Mouse (Mus musculus) neural tube, embryonic 15.5 days (tissue): ENCODE measurements around the gene Robo1. TPM values are rescaled to one million over a fixed set of nuclear protein-coding genes. Genes with fewer than 3 reads are reported as not detected.
A peak's percentile ranks its signal among the peaks of the same experiment; 100 is the strongest.

Experiments used
- ATAC-seq: fragments of 200-750 bp; cut with Nextera tagmentation; 2 replicates; pipeline ENCODE4 v1.8.0; 2017; ENCODE audit warnings: mild to moderate bottlenecking, moderate TSS enrichment, moderate library complexity; ENCODE audit not compliant: low FRiP score
- H3K27ac ChIP-seq: fragments of 300-500 bp; sonication (generic); replicated peaks from 2 replicates; pipeline ENCODE4 v1.5.1; 2015; ENCODE audit warnings: mild to moderate bottlenecking, inconsistent platforms
- H3K27me3 ChIP-seq: fragments of 300-500 bp; sonication (generic); replicated peaks from 2 replicates; pipeline ENCODE4 v1.6.1; 2015; ENCODE audit warnings: inconsistent platforms
- H3K36me3 ChIP-seq: fragments of 300-500 bp; sonication (generic); 2 replicates; pipeline ENCODE4 v1.6.1; 2015; ENCODE audit warnings: inconsistent platforms
- H3K4me1 ChIP-seq: fragments of 300-500 bp; sonication (generic); 2 replicates; pipeline ENCODE4 v1.6.1; 2015; ENCODE audit warnings: inconsistent platforms
- H3K4me2 ChIP-seq: fragments of 300-500 bp; sonication (generic); 2 replicates; pipeline ENCODE4 v1.6.1; 2015; ENCODE audit warnings: inconsistent platforms, mild to moderate bottlenecking, moderate library complexity
- H3K4me3 ChIP-seq: fragments of 300-500 bp; sonication (generic); replicated peaks from 2 replicates; pipeline ENCODE4 v1.5.1; 2015; ENCODE audit warnings: mild to moderate bottlenecking, inconsistent platforms
- H3K9ac ChIP-seq: fragments of 300-500 bp; sonication (generic); replicated peaks from 2 replicates; pipeline ENCODE4 v1.6.1; 2015; ENCODE audit warnings: mild to moderate bottlenecking, inconsistent platforms
- H3K9me3 ChIP-seq: fragments of 300-500 bp; sonication (generic); replicated peaks from 2 replicates; pipeline ENCODE4 v1.6.1; 2016; ENCODE audit warnings: inconsistent platforms
- WGBS: fragments of 180-500 bp; shearing (Covaris S2); methylation state at CpG from one replicate; pipeline ENCODE4 v1.1.7; 2015; ENCODE audit warnings: mixed read lengths; 5-methylcytosine and 5-hydroxymethylcytosine counted together
- polyA plus RNA-seq: library from polyadenylated mRNA; unstranded; fragments of >200 nt; fragmentation: Nextera tagmentation; extraction: Ambion mirVana; gene quantifications from 2 replicates; pipeline ENCODE4 v1.2.1, GENCODE M21; 2015

Gene Robo1
- polyA plus RNA-seq, 1 experiment from 2014 or later, result 33.2 TPM

- ATAC-seq, result no peak
- H3K36me3 ChIP-seq, result no peaks in the 10 kb centered on the region
- no peak overlapping the region for H3K4me3 ChIP-seq
- WGBS, result 75% methylated on average over 4 of the region's 4 CpGs
- H3K4me1 ChIP-seq, result peaks cover 8% of the 10 kb centered on the region; the same call in 1 of the 2 replicates
- no peak overlapping the region for H3K4me2 ChIP-seq
- H3K27ac ChIP-seq, result no peak overlapping the region
- H3K9ac ChIP-seq, result no peak overlapping the region
- H3K9me3 ChIP-seq, result no peaks in the 10 kb centered on the region
- H3K27me3 ChIP-seq, result no peaks in the 10 kb centered on the region
Measured at GRCm38 (mm10) chr16:72719063-72719462, 411.0 kb downstream of the Robo1 start.

GRCm38 (mm10) chr16:72720979-72721378 lies 412.9 kb downstream of the Robo1 start:
- Histone ChIP-seq H3K4me1 (peaks cover 8% of the 10 kb centered on the region; the same call in 1 of the 2 replicates), H3K9ac (no peak overlapping the region), H3K27ac (no peak overlapping the region), H3K9me3 (no peaks in the 10 kb centered on the region), H3K27me3 (no peaks in the 10 kb centered on the region), H3K36me3 (no peaks in the 10 kb centered on the region), H3K4me3 (no peak overlapping the region), H3K4me2 (no peak overlapping the region)
- no peak for ATAC-seq
- 90% methylated on average over 4 of the region's 4 CpGs for WGBS

- Histone ChIP-seq H3K9me3 (no peaks in the 10 kb centered on the region), H3K4me2 (no peak overlapping the region), H3K4me3 (no peak overlapping the region), H3K27ac (no peak overlapping the region), H3K4me1 (peaks cover 8% of the 10 kb centered on the region; the same call in 1 of the 2 replicates), H3K9ac (no peak overlapping the region), H3K27me3 (no peaks in the 10 kb centered on the region), H3K36me3 (no peaks in the 10 kb centered on the region)
- ATAC-seq, result no peak
- 71% methylated on average over 14 of the region's 14 CpGs for WGBS
Measured at GRCm38 (mm10) chr16:72721713-72722481, 413.8 kb downstream of the Robo1 start.

- Histone ChIP-seq H3K9me3 (no peaks in the 10 kb centered on the region), H3K9ac (no peak overlapping the region), H3K27me3 (no peaks in the 10 kb centered on the region), H3K4me1 (peaks cover 10% of the 10 kb centered on the region), H3K4me2 (no peak overlapping the region), H3K4me3 (no peak overlapping the region), H3K36me3 (no peaks in the 10 kb centered on the region), H3K27ac (no peak overlapping the region)
- ATAC-seq, result no peak
- WGBS, result 84% methylated on average over 5 of the region's 5 CpGs
Measured at GRCm38 (mm10) chr16:72734234-72734633, 426.1 kb downstream of the Robo1 start.

- H3K36me3 ChIP-seq, result no peaks in the 10 kb centered on the region
- no peaks in the 10 kb centered on the region for H3K27me3 ChIP-seq
- no peak overlapping the region for H3K4me3 ChIP-seq
- no peak for ATAC-seq
- no peaks in the 10 kb centered on the region for H3K9me3 ChIP-seq
- H3K4me2 ChIP-seq, result no peak overlapping the region
- 52% methylated on average over 11 of the region's 11 CpGs for WGBS
- H3K4me1 ChIP-seq, result peaks cover 12% of the 10 kb centered on the region
- H3K27ac ChIP-seq, result no peak overlapping the region
- H3K9ac ChIP-seq, result no peak overlapping the region
Measured at GRCm38 (mm10) chr16:72735175-72735574, 427.1 kb downstream of the Robo1 start.

- H3K27ac ChIP-seq, result no peak overlapping the region
- no peaks in the 10 kb centered on the region for H3K36me3 ChIP-seq
- no peaks in the 10 kb centered on the region for H3K9me3 ChIP-seq
- no peaks in the 10 kb centered on the region for H3K27me3 ChIP-seq
- H3K4me2 ChIP-seq, result no peak overlapping the region
- H3K9ac ChIP-seq, result no peak overlapping the region
- no peak for ATAC-seq
- H3K4me3 ChIP-seq, result no peak overlapping the region
- H3K4me1 ChIP-seq, result peaks cover 14% of the 10 kb centered on the region
- WGBS, result 82% methylated on average over 3 of the region's 3 CpGs
Measured at GRCm38 (mm10) chr16:72735588-72735987, 427.5 kb downstream of the Robo1 start.

GRCm38 (mm10) chr16:72737154-72737553 lies 429.0 kb downstream of the Robo1 start:
- H3K9ac ChIP-seq, result no peak overlapping the region
- H3K4me2 ChIP-seq, result no peak overlapping the region
- H3K9me3 ChIP-seq, result no peaks in the 10 kb centered on the region
- no peak for ATAC-seq
- WGBS, result 35% methylated on average over 4 of the region's 4 CpGs
- H3K27me3 ChIP-seq, result no peaks in the 10 kb centered on the region
- H3K4me3 ChIP-seq, result no peak overlapping the region
- H3K4me1 ChIP-seq, result peaks cover 14% of the 10 kb centered on the region
- no peak overlapping the region for H3K27ac ChIP-seq
- peaks cover 3% of the 10 kb centered on the region for H3K36me3 ChIP-seq

GRCm38 (mm10) chr16:72740218-72740617 lies 432.1 kb downstream of the Robo1 start:
- Histone ChIP-seq H3K27me3 (no peaks in the 10 kb centered on the region), H3K9ac (no peak overlapping the region), H3K9me3 (no peaks in the 10 kb centered on the region), H3K27ac (no peak overlapping the region), H3K4me3 (no peak overlapping the region), H3K4me2 (no peak overlapping the region), H3K4me1 (peaks cover 14% of the 10 kb centered on the region), H3K36me3 (peaks cover 12% of the 10 kb centered on the region)
- ATAC-seq, result no peak
- 66% methylated on average over 7 of the region's 7 CpGs for WGBS

- H3K36me3 ChIP-seq, result peaks cover 5% of the 10 kb centered on the region; the same call in 1 of the 2 replicates
- H3K27me3 ChIP-seq, result no peaks in the 10 kb centered on the region
- no peaks in the 10 kb centered on the region for H3K9me3 ChIP-seq
- WGBS, result 53% methylated on average over 5 of the region's 5 CpGs
- no peak overlapping the region for H3K4me3 ChIP-seq
- ATAC-seq, result no peak
- no peak overlapping the region for H3K4me2 ChIP-seq
- no peak overlapping the region for H3K27ac ChIP-seq
- no peaks in the 10 kb centered on the region for H3K4me1 ChIP-seq
- H3K9ac ChIP-seq, result no peak overlapping the region
Measured at GRCm38 (mm10) chr16:72747696-72748095, 439.6 kb downstream of the Robo1 start.

- Histone ChIP-seq H3K27ac (no peak overlapping the region), H3K4me2 (no peak overlapping the region), H3K36me3 (no peaks in the 10 kb centered on the region), H3K9ac (no peak overlapping the region), H3K27me3 (no peaks in the 10 kb centered on the region), H3K4me3 (no peak overlapping the region), H3K9me3 (no peaks in the 10 kb centered on the region), H3K4me1 (0 out of 2 replicates have a peak, but pooled peaks cover 4% of the 10 kb centered on the region)
- ATAC-seq, result no peak
- WGBS, result 89% methylated on average over 9 of the region's 9 CpGs
Measured at GRCm38 (mm10) chr16:72765128-72765913, 457.2 kb downstream of the Robo1 start.

- Histone ChIP-seq H3K9me3 (no peaks in the 10 kb centered on the region), H3K4me2 (no peak overlapping the region), H3K4me3 (no peak overlapping the region), H3K4me1 (0 out of 2 replicates have a peak, but pooled peaks cover 6% of the 10 kb centered on the region), H3K9ac (no peak overlapping the region), H3K36me3 (no peaks in the 10 kb centered on the region), H3K27me3 (no peaks in the 10 kb centered on the region), H3K27ac (no peak overlapping the region)
- peak; percentile 29; the same call in 1 of the 2 replicates for ATAC-seq
- 77% methylated on average over 8 of the region's 8 CpGs for WGBS
Measured at GRCm38 (mm10) chr16:72769214-72769834, 461.2 kb downstream of the Robo1 start.
